In genomic region chr3:117487281-117488027, GRCm38 (mm10) we compare ENCODE assay signal across 27 mouse cellular contexts.
A peak's percentile ranks its signal among the peaks of the same experiment; 100 is the strongest.
DNase-seq lines count a peak whose midpoint lies in the region; ATAC-seq and TF ChIP-seq lines count a peak whose summit lies in the region.
"Had no signal": no experiment of that assay in that cellular context is flagged by ENCODE, and none has a peak within 500 bp of the region (broad histone marks: within the 10 kb centered on the region; RNA-seq: fewer than 3 reads in every experiment).

No protein-coding gene starts in this region.

- H3K27ac ChIP-seq in kidney, embryonic 15.5 days, result no peak overlapping the region
- H3K27ac ChIP-seq in kidney, postnatal 0 days, result no peak overlapping the region
- H3K27ac ChIP-seq: embryonic facial prominence, embryonic 10.5 days; embryonic facial prominence, embryonic 12.5 days; forebrain, embryonic 13.5 days; forebrain, embryonic 15.5 days had no signal

- no peak overlapping the region for H3K9ac ChIP-seq in kidney, embryonic 15.5 days
- H3K9ac ChIP-seq in kidney, postnatal 0 days (ENCODE audit: low read depth, low read length), result no peak overlapping the region
- H3K9ac ChIP-seq: embryonic facial prominence, embryonic 12.5 days; forebrain, embryonic 13.5 days; forebrain, embryonic 15.5 days had no signal

- H3K4me1 ChIP-seq in kidney, embryonic 15.5 days, result peaks cover 5% of the 10 kb centered on the region; the same call in 1 of the 2 replicates
- H3K4me1 ChIP-seq in kidney, postnatal 0 days (replicated peaks; ENCODE audit: insufficient read depth, low read length), result no peaks in the 10 kb centered on the region
- H3K4me1 ChIP-seq: embryonic facial prominence, embryonic 10.5 days; embryonic facial prominence, embryonic 12.5 days; forebrain, embryonic 13.5 days; forebrain, embryonic 15.5 days had no signal

- no peak overlapping the region for H3K4me3 ChIP-seq in kidney, embryonic 15.5 days (replicated peaks)
- no peak overlapping the region for H3K4me3 ChIP-seq in kidney, postnatal 0 days (replicated peaks; ENCODE audit: low read depth, low read length)
- H3K4me3 ChIP-seq: embryonic facial prominence, embryonic 10.5 days; embryonic facial prominence, embryonic 12.5 days; forebrain, embryonic 13.5 days; forebrain, embryonic 15.5 days had no signal

- H3K9me3 ChIP-seq in kidney, embryonic 15.5 days (replicated peaks), result no peaks in the 10 kb centered on the region
- no peaks in the 10 kb centered on the region for H3K9me3 ChIP-seq in kidney, postnatal 0 days (replicated peaks; ENCODE audit: low read length)
- H3K9me3 ChIP-seq: embryonic facial prominence, embryonic 10.5 days; forebrain, embryonic 15.5 days had no signal

- no peaks in the 10 kb centered on the region for H3K27me3 ChIP-seq in kidney, embryonic 15.5 days
- no peaks in the 10 kb centered on the region for H3K27me3 ChIP-seq in kidney, postnatal 0 days (ENCODE audit: insufficient read depth, low read length)
- H3K27me3 ChIP-seq: CH12.LX; embryonic facial prominence, embryonic 12.5 days; forebrain, embryonic 13.5 days; forebrain, embryonic 15.5 days; Patski had no signal

- TF ChIP-seq CTCF in kidney, postnatal 0 days (IDR thresholded peaks at IDR 0.05; ENCODE audit: low read depth), result no peak
- no peak for TF ChIP-seq CTCF in brain, embryonic 14.5 days (IDR thresholded peaks at IDR 0.05; ENCODE audit: borderline replicate concordance, extremely low read depth, insufficient read depth, insufficient read length)

- TF ChIP-seq POLR2A in brain, embryonic 14.5 days (IDR thresholded peaks at IDR 0.05; ENCODE audit: borderline replicate concordance, extremely low read depth, insufficient read depth, insufficient read length, poor library complexity, severe bottlenecking), result no peak

- peak; percentile 44; the same call in 1 of the 2 replicates for ATAC-seq in frontal cortex, adult (ENCODE audit: low TSS enrichment)
- ATAC-seq in kidney, embryonic 15.5 days (replicated peaks; ENCODE audit: low FRiP score), result peak; percentile 93
- peak; percentile 43; the same call in 1 of the 2 replicates for ATAC-seq in kidney, postnatal 0 days (replicated peaks; ENCODE audit: low FRiP score, low read depth)
- ATAC-seq: activated CD4-positive, CD25-positive, alpha-beta regulatory T cell, adult 4 months; CD4-positive, CD25-positive, alpha-beta regulatory T cell, adult 4 months; forebrain, embryonic 13.5 days; forebrain, embryonic 15.5 days; Patski had no signal

- no peak overlapping the region for H3K4me2 ChIP-seq in kidney, embryonic 15.5 days
- no peak overlapping the region for H3K4me2 ChIP-seq in kidney, postnatal 0 days (ENCODE audit: low read length)
- H3K4me2 ChIP-seq: embryonic facial prominence, embryonic 12.5 days; forebrain, embryonic 13.5 days; forebrain, embryonic 15.5 days had no signal

- WGBS in kidney, embryonic 15.5 days, result 28% methylated on average over 11 of the region's 11 CpGs
- 23% methylated on average over 11 of the region's 11 CpGs for WGBS in kidney, postnatal 0 days

- DNase-seq in frontal cortex, postnatal 25 days (ENCODE audit: low spot score in 2 of 2), result no peak
- DNase-seq in kidney, adult 9 months, result no peak
- DNase-seq in kidney, postnatal 0 days (ENCODE audit: low spot score), result peak; percentile 56
- no peak for DNase-seq in kidney, postnatal 25 days
- peak; percentile 12 for DNase-seq in brain, embryonic 14.5 days (ENCODE audit: low read depth)
- DNase-seq in spleen, postnatal 10 days (ENCODE audit: low spot score in 2 of 2), result no peak
- DNase-seq: adrenal gland, adult 8-10 months; adrenal gland, postnatal 14 days; adrenal gland, postnatal 36 days; B cell, adult 2 months; cerebellum, adult 11 months; cerebellum, adult 18-20 months; cerebellum, adult 8-10 months; cerebellum, adult 9-11 months; cerebellum, postnatal 14 days; cerebellum, postnatal 36 days had no signal

- H3K36me3 ChIP-seq in kidney, embryonic 15.5 days, result no peaks in the 10 kb centered on the region
- no peaks in the 10 kb centered on the region for H3K36me3 ChIP-seq in kidney, postnatal 0 days (ENCODE audit: insufficient read depth, low read length)
- H3K36me3 ChIP-seq: embryonic facial prominence, embryonic 10.5 days; embryonic facial prominence, embryonic 12.5 days; forebrain, embryonic 15.5 days; G1E had no signal

Comparison
In these comparisons a context has a peak if more than half of its experiments do, and no peak if none do; other contexts are left out.
1. DNase-seq: peak in kidney, postnatal 0 days (single experiment) and brain, embryonic 14.5 days (single experiment); none in frontal cortex, postnatal 25 days (0 of 2), kidney, adult 9 months (single experiment), kidney, postnatal 25 days (0 of 2) and spleen, postnatal 10 days (0 of 2).
2. ATAC-seq: peak in every context shown above with its lines; median percentile 93 in kidney, embryonic 15.5 days; 44 in frontal cortex, adult; 43 in kidney, postnatal 0 days.